Mouse (Mus musculus) lung, embryonic 16.5 days (tissue): ENCODE data around the gene Ghrl. TPM values are rescaled to one million over a fixed set of nuclear protein-coding genes. Genes with fewer than 3 reads are reported as not detected.

Experiments
- ATAC-seq: fragments of 200-750 bp; cut with Nextera tagmentation; 2 replicates; pipeline ENCODE4 v1.8.0; 2017; ENCODE audit warnings: low read depth, mild to moderate bottlenecking, moderate library complexity
- H3K27ac ChIP-seq: fragments of 300-500 bp; sonication (generic); 2 replicates; pipeline ENCODE4 v1.5.1; 2014; ENCODE audit warnings: mild to moderate bottlenecking, control low read depth, low read length
- H3K27me3 ChIP-seq: fragments of 300-500 bp; sonication (generic); 2 replicates; pipeline ENCODE4 v1.6.1; 2014; ENCODE audit warnings: low read depth, low read length, mixed read lengths; ENCODE audit not compliant: control insufficient read depth, insufficient read depth
- H3K36me3 ChIP-seq: fragments of 300-500 bp; sonication (generic); 2 replicates; pipeline ENCODE4 v1.6.1; 2014; ENCODE audit warnings: low read length; ENCODE audit not compliant: control insufficient read depth, insufficient read depth
- H3K4me1 ChIP-seq: fragments of 300-500 bp; sonication (generic); replicated peaks from 2 replicates; pipeline ENCODE4 v1.6.1; 2014; ENCODE audit warnings: low read length, mixed read lengths; ENCODE audit not compliant: control insufficient read depth, insufficient read depth
- H3K4me2 ChIP-seq: fragments of 300-500 bp; sonication (generic); 2 replicates; pipeline ENCODE4 v1.6.1; 2014; ENCODE audit warnings: low read depth, low read length, control low read depth
- H3K4me3 ChIP-seq: fragments of 300-500 bp; sonication (generic); 2 replicates; pipeline ENCODE4 v1.5.1; 2014; ENCODE audit warnings: mild to moderate bottlenecking, low read length, control low read depth
- H3K9ac ChIP-seq: fragments of 300-500 bp; sonication (generic); 2 replicates; pipeline ENCODE4 v1.6.1; 2014; ENCODE audit warnings: low read length, control low read depth
- H3K9me3 ChIP-seq: fragments of 300-500 bp; sonication (generic); 2 replicates; pipeline ENCODE4 v1.6.1; 2016; ENCODE audit warnings: low read length; ENCODE audit not compliant: control insufficient read depth
- WGBS: fragments of 180-500 bp; shearing (Covaris S2); extraction: QIAGEN DNeasy Blood & Tissue Kit; methylation state at CpG from one replicate; pipeline ENCODE4 v1.1.7; 2014; 5-methylcytosine and 5-hydroxymethylcytosine counted together
- polyA plus RNA-seq: library from polyadenylated mRNA; unstranded; fragments of >200 nt; fragmentation: Nextera tagmentation; extraction: Ambion mirVana; gene quantifications from 2 replicates; pipeline ENCODE4 v1.2.1, GENCODE M21; 2015

Ghrl gene
- polyA plus RNA-seq, 1 experiment from 2014 or later, result not detected

GRCm38 (mm10) chr6:113690400-113691083 is 29.1 kb downstream of the Ghrl start:
- H3K4me3 ChIP-seq, result peak overlapping the region; percentile 23
- H3K36me3 ChIP-seq, result no peaks in the 10 kb centered on the region
- peak overlapping the region; percentile 51 for H3K4me2 ChIP-seq
- peak overlapping the region; percentile 60 for H3K9ac ChIP-seq
- peaks cover 17% of the 10 kb centered on the region for H3K4me1 ChIP-seq
- H3K27me3 ChIP-seq, result no peaks in the 10 kb centered on the region
- peak overlapping the region; percentile 79 for H3K27ac ChIP-seq
- under 1% methylated on average over 14 of the region's 14 CpGs for WGBS
- H3K9me3 ChIP-seq, result no peaks in the 10 kb centered on the region
- ATAC-seq, result peak; percentile 81

- Histone ChIP-seq H3K4me2 (peak overlapping the region; percentile 51; the same call in 1 of the 2 replicates), H3K36me3 (no peaks in the 10 kb centered on the region), H3K9me3 (no peaks in the 10 kb centered on the region), H3K27me3 (no peaks in the 10 kb centered on the region), H3K9ac (peak overlapping the region; percentile 21), H3K4me3 (no peak overlapping the region), H3K27ac (peak overlapping the region; percentile 79), H3K4me1 (peaks cover 17% of the 10 kb centered on the region)
- ATAC-seq, result peak; percentile 13
- 17% methylated on average over 7 of the region's 7 CpGs for WGBS
Measured at GRCm38 (mm10) chr6:113690008-113690399, 29.7 kb downstream of the Ghrl start.

GRCm38 (mm10) chr6:113686551-113687125 is 33.0 kb downstream of the Ghrl start:
- WGBS, result 49% methylated on average over 8 of the region's 8 CpGs
- Histone ChIP-seq H3K4me3 (peak overlapping the region; percentile 37), H3K36me3 (no peaks in the 10 kb centered on the region), H3K4me1 (peaks cover 17% of the 10 kb centered on the region), H3K9me3 (no peaks in the 10 kb centered on the region), H3K27me3 (no peaks in the 10 kb centered on the region), H3K27ac (peak overlapping the region; percentile 94), H3K4me2 (peak overlapping the region; percentile 58), H3K9ac (peak overlapping the region; percentile 59)
- ATAC-seq, result peak; percentile 82

GRCm38 (mm10) chr6:113683081-113683825 is 36.4 kb downstream of the Ghrl start:
- no peak overlapping the region for H3K27ac ChIP-seq
- no peak overlapping the region for H3K4me3 ChIP-seq
- H3K4me2 ChIP-seq, result no peak overlapping the region
- no peaks in the 10 kb centered on the region for H3K36me3 ChIP-seq
- H3K27me3 ChIP-seq, result no peaks in the 10 kb centered on the region
- ATAC-seq, result no peak
- WGBS, result 85% methylated on average over 10 of the region's 10 CpGs
- H3K9me3 ChIP-seq, result no peaks in the 10 kb centered on the region
- no peak overlapping the region for H3K9ac ChIP-seq
- peaks cover 2% of the 10 kb centered on the region; the same call in 1 of the 2 replicates for H3K4me1 ChIP-seq

GRCm38 (mm10) chr6:113681271-113681670 is 38.4 kb downstream of the Ghrl start:
- Histone ChIP-seq H3K4me3 (no peak overlapping the region), H3K9ac (no peak overlapping the region), H3K9me3 (no peaks in the 10 kb centered on the region), H3K36me3 (no peaks in the 10 kb centered on the region), H3K4me2 (no peak overlapping the region), H3K27me3 (no peaks in the 10 kb centered on the region), H3K27ac (no peak overlapping the region), H3K4me1 (no peaks in the 10 kb centered on the region)
- ATAC-seq, result peak; percentile 81
- 20% methylated on average over 4 of the region's 4 CpGs for WGBS

GRCm38 (mm10) chr6:113679993-113680566 is 39.6 kb downstream of the Ghrl start:
- Histone ChIP-seq H3K27me3 (no peaks in the 10 kb centered on the region), H3K36me3 (no peaks in the 10 kb centered on the region), H3K9ac (no peak overlapping the region), H3K27ac (no peak overlapping the region), H3K4me1 (no peaks in the 10 kb centered on the region), H3K4me3 (no peak overlapping the region), H3K9me3 (no peaks in the 10 kb centered on the region), H3K4me2 (no peak overlapping the region)
- ATAC-seq, result no peak
- WGBS, result 74% methylated on average over 9 of the region's 9 CpGs

GRCm38 (mm10) chr6:113678246-113679012 is 41.3 kb downstream of the Ghrl start:
- no peak overlapping the region for H3K27ac ChIP-seq
- ATAC-seq, result no peak
- WGBS, result 70% methylated on average over 14 of the region's 14 CpGs
- H3K4me1 ChIP-seq, result no peaks in the 10 kb centered on the region
- no peaks in the 10 kb centered on the region for H3K9me3 ChIP-seq
- no peaks in the 10 kb centered on the region for H3K27me3 ChIP-seq
- no peak overlapping the region for H3K4me2 ChIP-seq
- H3K36me3 ChIP-seq, result no peaks in the 10 kb centered on the region
- H3K4me3 ChIP-seq, result no peak overlapping the region
- H3K9ac ChIP-seq, result no peak overlapping the region

- Histone ChIP-seq H3K4me1 (no peaks in the 10 kb centered on the region), H3K9me3 (no peaks in the 10 kb centered on the region), H3K27ac (no peak overlapping the region), H3K36me3 (no peaks in the 10 kb centered on the region), H3K4me3 (no peak overlapping the region), H3K9ac (no peak overlapping the region), H3K4me2 (no peak overlapping the region), H3K27me3 (no peaks in the 10 kb centered on the region)
- 67% methylated on average over 14 of the region's 14 CpGs for whole genome bisulfite sequencing
- ATAC-seq, result no peak
Measured at GRCm38 (mm10) chr6:113677070-113677734, 42.5 kb downstream of the Ghrl start.
